Mouse (Mus musculus) myocyte (in vitro differentiated cells): Measurements from ENCODE around the gene Dennd1a.

ENCODE experiments used
- CEBPB ChIP-seq: IDR thresholded peaks from 2 replicates; pipeline ENCODE4 v1.6.1; 2011; ENCODE audit warnings: mild to moderate bottlenecking, moderate library complexity; ENCODE audit not compliant: poor library complexity, insufficient read depth, severe bottlenecking
- E2F4 ChIP-seq: IDR thresholded peaks from one replicate; pipeline ENCODE4 v1.6.1; 2011; ENCODE audit warnings: mild to moderate bottlenecking, control low read depth, moderate library complexity; ENCODE audit not compliant: insufficient read depth
- MAX ChIP-seq: IDR thresholded peaks from one replicate; pipeline ENCODE4 v1.6.1; 2011; ENCODE audit warnings: low read depth, mild to moderate bottlenecking, control low read depth
- MYOD1 ChIP-seq, 3 experiments: IDR thresholded peaks; one replicate each; pipeline ENCODE4 v1.6.1; 2011; ENCODE audit warnings: control low read depth in 2 of 3, low read depth in 2 of 3, mild to moderate bottlenecking in 2 of 3, moderate library complexity in 1 of 3; ENCODE audit not compliant: insufficient read length in 2 of 3, control insufficient read depth in 1 of 3
- MYOG ChIP-seq, 3 experiments: IDR thresholded peaks; one replicate each; pipeline ENCODE4 v1.6.1; 2011; ENCODE audit warnings: control low read depth in 2 of 3, low read depth in 2 of 3, mild to moderate bottlenecking in 2 of 3; ENCODE audit not compliant: insufficient read length in 2 of 3, control insufficient read depth in 1 of 3, insufficient read depth in 1 of 3
- POLR2A ChIP-seq: IDR thresholded peaks from one replicate; pipeline ENCODE4 v1.6.1; 2011; ENCODE audit warnings: low read depth, mild to moderate bottlenecking, control low read depth, moderate library complexity; ENCODE audit not compliant: insufficient read length
- POLR2AphosphoS2 ChIP-seq: IDR thresholded peaks from one replicate; pipeline ENCODE4 v1.6.1; 2011; ENCODE audit warnings: low read depth, control low read depth; ENCODE audit not compliant: insufficient read length
- REST ChIP-seq: IDR thresholded peaks from one replicate; pipeline ENCODE4 v1.6.1; 2011; ENCODE audit warnings: mild to moderate bottlenecking, control low read depth, moderate library complexity; ENCODE audit not compliant: insufficient read depth, insufficient read length
- SRF ChIP-seq: IDR thresholded peaks from one replicate; pipeline ENCODE4 v1.6.1; 2011; ENCODE audit warnings: low read depth; ENCODE audit not compliant: control insufficient read depth, insufficient read length
- TCF12 ChIP-seq: IDR thresholded peaks from one replicate; pipeline ENCODE4 v1.6.1; 2011; ENCODE audit warnings: mild to moderate bottlenecking, control low read depth; ENCODE audit not compliant: poor library complexity, insufficient read depth, severe bottlenecking
- TCF3 ChIP-seq: IDR thresholded peaks from one replicate; pipeline ENCODE4 v1.6.1; 2011; ENCODE audit warnings: low read depth, control low read depth; ENCODE audit not compliant: insufficient read length
- USF1 ChIP-seq: IDR thresholded peaks from one replicate; pipeline ENCODE4 v1.6.1; 2011; ENCODE audit warnings: low read depth, mild to moderate bottlenecking, control low read depth, moderate library complexity

DNA sequence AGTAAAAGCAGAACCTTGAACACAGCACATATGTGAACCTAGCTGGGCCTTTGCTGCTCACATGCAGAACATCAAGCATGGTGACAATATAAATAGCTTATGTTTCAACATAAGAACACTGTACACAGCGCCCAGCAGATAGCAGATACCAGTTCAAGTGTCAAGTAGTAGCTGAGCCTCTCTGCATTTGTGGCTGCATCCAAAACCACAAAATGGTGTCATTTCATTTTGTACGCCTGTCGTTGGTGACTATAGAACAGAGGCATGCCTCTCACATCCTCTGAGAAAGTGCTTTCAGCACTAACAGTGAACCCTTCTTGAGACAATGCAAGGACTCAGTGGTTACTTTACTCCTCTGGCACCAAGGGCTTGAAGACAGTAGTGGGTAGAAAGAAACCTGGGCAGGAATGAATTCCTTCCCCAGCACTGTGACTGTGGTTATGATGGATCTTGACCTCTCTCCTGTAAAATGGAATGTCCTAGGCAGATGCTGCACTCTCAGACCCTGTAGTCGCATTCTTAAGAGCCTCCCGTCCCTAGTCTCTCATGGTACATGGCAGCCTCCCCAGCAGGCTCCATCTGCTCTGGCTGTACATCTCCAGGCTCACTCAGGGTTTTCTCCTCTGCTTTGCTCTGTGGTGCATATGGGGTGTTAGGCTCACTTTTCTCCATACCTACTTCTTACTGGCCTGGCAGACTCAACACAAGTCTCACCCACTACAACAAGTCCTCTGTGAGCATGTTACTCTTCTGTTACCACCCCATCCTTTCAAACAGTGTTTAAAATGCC is 154.0 kb downstream of the Dennd1a start:
- TF ChIP-seq POLR2AphosphoS2 (no peak), E2F4 (no peak), POLR2A (no peak), USF1 (no peak), MAX (no peak), TCF12 (no peak), MYOD1 (IDR thresholded peaks at IDR 0.05; ENCODE audit: control insufficient read depth in 1 of 3, insufficient read length in 2 of 3, low read depth in 2 of 3) (no peak), TCF3 (no peak), CEBPB (no peak), MYOG (IDR thresholded peaks at IDR 0.05; ENCODE audit: control insufficient read depth in 1 of 3, insufficient read depth in 1 of 3, insufficient read length in 2 of 3, low read depth in 2 of 3) (no peak), REST (no peak), SRF (no peak)
